Mouse (Mus musculus) cerebellum, postnatal 14 days (tissue): ENCODE measurements at regions not wholly inside any gene's neighbourhood (a gene's known extent, or its start where the extent isn't known, plus 50 kb on each side); places are given as distances from the start of the nearest gene placed in this dataset.

ENCODE experiments used
- DNase-seq, 2 experiments: peaks; one replicate each; pipeline ENCODE4 v3.0.0; 2021; ENCODE audit warnings: mixed read lengths in 2 of 2

DNA sequence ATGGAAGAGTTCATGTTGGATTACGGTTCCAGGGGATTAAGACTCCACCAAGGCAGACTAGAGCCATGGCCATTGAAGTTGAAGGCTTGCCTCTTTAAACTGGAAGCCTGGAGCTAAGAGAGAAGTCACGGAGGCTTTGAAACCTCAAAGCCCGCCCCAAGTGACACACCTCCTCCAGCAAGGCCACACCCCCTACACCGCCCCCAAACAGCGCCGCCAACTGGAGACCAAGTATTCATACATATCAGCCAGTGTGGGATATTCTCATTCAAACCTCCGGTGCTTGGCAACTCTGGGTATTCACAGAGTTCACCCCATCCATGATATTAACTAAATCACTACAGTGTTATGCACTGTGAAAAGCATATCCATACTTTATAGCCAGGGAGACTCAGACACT, 87.7 kb upstream of the 1600014C23Rik start:
- no peak for DNase-seq

DNA sequence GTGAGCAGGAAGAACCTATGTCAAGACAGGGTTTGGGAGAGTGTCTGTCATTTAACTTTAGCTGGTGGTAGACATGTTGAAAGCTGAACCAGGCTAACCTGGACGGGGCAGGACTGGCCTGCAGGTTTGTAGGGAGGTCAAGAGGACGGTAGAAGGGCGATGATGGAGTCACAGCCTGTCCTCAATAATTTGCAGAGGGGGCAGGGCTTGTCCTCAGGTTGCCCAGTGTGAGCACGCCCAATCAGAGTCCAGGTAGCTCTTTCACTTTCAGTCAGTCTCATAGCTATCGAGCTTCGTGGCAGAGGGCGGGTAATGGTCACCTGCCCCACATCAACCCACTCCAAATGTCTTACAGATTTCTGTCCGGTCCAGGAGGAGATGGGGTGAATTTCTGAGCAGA, 85.5 kb upstream of the 1600014C23Rik start:
- no peak for DNase-seq

DNA sequence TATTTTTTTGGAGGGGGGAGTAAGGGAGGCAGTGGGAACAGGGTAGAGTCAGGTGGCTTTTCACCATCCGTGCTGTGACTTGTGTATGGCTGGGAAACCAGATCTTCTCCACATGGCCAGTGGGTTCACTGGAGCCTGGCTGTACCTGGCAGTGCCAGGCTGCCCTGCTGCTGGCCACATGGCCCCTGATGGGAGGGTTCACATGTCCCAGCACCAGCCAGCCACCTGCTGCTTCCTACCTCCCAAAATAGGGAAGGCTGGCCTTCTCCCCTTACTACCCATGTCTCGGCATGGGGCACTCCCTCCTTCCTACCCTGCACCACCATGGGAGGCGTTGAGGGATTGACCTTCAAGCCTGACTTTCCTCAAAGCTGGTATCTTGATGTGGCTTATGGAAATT, 82.9 kb upstream of the 1600014C23Rik start:
- peak in 1 of 2 experiments; percentile 37 for DNase-seq

DNA sequence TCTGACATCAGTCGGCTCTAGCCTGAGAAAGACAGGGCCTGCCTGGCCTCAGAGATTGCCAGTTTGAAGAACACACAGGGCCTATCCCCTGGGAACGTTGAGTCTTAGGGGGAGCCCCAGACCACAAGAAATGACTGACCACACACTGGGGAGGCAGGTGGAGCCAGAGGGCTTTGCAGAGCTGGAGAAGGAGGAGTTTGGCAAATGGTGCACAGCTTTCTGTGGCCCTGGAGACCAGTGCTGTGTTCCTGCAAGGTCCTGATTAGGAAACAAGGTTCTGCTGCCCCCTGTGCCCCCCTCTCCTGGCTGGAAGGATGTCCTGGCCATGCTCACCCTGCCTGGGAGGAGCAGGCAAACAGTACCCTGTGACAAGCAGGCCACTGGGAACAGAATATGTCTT, 82.2 kb upstream of the 1600014C23Rik start:
- no peak for DNase-seq

DNA sequence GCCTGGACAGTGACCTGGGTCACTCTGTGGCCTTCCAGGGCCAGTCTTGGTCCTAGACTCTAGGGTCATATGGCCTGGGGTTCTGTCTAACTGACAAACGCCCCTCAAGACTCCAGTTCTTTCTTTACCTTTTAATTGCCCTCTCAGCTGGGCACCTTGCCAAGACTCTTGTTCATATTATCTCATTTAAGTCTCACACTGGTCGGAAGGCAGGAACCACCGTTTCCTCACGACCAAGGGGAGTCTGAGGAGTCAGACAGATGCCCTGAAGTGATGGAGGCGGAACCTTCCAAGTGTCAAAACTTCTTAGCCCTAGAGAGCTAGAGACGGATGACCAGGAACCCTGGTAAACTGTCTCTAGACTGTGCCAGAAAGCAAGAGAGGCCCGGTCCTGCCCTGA, 81.7 kb upstream of the 1600014C23Rik start:
- DNase-seq, result no peak

DNA sequence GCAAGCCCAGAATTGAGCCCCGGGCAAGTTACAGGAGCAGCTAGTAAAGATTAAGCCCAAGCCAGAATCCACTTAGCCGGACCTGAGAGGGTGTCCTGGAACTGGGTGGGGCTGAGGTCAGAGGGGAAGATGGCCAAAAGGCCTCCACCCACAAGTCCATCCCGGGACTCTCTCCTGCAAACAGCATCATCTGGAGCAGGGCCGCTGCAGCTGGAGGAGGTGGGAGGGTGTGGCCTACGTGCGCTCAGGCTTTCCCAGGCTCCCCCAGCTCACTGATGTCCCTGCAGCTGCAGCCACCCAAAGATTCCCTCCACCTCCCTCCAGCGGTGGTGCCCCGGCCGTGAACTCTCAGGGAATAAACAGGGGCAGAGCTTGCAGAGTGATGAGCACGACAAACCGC, 80.9 kb upstream of the 1600014C23Rik start:
- no peak for DNase-seq

DNA sequence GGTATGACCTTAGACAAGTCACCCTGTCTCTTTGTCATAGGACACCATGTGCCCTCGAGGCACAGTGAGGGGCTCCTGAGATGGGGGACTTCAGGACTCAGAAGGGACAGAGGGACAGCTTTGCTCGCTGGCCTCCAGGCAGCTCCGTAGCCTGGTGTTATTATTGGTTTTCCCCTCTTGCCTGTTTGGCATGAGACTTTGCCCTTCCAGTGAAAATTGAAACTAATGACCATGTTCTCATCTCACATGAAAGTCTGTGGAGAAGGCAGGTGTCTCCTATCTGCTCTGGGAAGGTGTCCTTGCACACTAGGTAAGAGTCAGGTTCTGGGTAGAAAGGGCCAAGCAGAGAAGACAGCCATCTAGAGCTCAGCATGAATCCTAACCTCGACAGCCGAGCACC, 80.3 kb upstream of the 1600014C23Rik start:
- no peak for DNase-seq

DNA sequence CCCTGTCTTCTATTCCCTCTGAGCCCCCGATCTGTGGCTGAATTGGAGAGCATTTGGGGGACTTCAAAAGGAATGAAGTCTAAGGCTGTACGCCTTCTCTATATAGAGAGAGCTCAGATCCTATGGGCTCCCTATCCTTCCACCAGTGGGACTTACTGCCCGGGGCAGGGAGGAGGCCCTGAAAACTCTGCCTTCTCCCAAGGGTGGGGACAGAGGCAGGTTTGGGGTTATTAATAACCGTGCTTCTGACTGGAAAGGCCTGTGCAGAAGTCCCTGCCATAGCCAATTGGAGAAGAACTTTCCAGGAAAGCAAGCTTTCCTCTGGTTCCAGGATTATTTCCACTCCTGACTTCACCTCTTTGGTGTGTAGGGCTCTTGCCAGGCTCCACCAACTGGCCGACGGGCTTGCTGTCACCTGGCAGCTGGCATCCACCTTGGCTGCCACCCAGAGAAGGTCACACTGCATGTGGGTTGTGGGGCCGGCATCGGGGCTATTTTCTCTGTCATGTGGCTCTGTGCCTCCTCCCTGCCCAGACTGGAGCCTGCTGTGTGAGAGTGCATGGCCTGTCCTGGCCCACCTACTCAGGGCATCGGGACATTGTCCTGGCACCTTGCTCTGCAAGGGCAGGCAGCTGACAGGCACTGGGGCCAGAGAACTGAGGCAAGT, 78.8 kb upstream of the 1600014C23Rik start:
- peak; percentile 79 to 83 for DNase-seq

DNA sequence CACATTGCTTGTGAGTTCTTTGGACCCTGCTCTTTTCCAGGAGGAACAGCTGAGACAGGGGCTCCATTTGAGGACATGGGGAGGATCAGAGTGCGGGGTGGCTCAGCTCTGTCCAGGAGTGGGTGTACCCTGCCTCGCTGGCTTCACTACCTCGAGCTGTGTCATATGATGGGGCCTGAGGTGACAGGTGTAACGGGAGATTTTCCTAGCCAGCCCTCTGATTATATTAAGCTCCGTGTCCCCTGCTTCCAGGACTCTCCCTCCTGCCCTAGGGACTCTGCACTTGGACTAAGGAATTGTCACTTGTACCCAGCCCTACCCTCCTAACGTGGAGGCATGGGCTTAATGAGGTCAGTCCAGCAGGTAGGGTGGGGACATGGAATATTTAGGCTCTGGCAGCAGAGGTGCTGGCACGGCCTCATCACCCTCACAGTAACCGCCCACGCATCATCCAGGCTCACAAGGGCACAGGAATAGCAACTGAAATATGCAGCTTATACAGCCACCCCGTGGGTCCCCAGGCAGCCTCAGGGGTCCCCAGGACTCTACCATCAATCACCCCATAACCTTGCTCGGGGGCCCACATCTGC, 78.1 kb upstream of the 1600014C23Rik start:
- DNase-seq, result no peak

DNA sequence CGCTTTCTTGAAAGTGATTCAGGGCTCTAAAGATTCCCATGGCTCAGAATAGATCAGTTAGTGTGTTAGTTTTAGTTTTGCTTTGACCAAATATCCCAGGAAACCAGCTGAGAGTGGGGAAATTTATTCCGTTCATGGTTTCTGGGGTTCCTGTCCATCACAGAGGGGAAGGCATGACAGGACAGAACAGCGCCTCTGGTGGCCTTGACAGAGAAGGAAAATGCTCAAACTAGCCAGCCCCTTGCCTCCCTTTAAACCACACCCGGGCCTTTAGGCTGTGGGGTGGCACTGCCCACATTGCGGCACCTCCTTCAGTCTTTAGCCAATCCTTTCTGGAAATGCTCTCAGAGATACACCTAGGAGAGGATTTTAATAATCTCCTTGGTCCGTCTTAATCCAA, 76.1 kb upstream of the 1600014C23Rik start:
- DNase-seq, result no peak

DNA sequence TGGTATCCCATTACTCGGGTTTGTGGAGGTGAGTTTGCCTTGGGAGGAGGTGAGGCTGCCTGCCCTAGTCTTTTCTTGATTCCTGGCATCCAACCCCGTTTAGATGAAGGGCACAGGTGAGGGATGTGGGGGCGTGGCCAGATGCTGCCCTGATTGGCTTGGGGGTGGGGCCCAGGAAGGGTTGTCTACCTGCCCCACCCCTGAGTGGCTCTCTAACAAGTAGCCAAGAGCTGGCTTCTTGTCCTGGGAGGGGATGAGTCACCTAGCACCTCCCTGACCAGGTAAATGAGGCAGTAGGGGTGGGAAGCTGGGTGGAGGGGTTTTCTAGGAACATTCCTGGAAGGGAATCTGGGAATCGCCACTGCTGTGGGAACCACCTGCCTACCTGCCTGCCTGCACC, 74.7 kb upstream of the 1600014C23Rik start:
- no peak for DNase-seq

DNA sequence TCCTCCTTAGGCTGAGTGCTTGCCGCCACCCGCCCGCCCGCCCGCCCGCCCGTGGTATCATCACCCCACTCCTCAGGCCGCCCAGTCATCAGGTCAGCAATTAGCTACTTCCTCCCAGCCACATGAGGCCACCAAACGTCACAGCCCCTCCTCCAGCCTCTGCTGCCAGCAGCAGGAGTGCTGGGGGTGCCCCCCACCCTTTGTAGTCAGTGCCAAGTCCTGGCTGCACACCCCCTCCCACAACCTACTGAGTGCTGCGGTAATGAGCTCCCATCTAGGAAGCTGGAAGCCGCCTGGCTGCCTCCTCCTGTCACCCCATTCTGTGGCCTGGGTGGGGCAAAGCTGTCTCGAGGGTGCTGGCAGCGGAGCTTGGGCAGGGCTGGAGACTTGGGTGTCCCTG, 73.8 kb upstream of the 1600014C23Rik start:
- DNase-seq, result peak in 1 of 2 experiments; percentile 18

DNA sequence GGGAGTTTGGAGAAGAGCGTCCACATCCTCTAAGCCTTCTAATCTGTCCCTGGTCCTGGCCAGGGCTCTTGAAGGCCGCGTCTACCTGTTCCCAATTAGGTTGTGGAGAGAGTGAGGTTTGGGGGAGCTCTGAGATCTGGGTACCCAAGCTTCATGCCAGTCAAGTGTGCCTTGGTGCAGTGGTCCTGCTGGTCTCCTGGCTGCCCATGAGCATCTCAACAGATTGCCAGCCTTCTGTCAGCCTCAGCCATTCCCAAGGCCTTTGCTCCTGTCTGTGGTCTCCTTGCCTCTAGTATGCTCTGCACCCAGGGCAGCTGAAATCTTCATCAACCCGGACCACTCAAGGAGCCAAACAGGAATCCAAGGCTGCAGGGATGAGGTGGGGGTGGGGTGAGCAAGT, 73.2 kb upstream of the 1600014C23Rik start:
- DNase-seq, result peak; percentile 36 to 54

DNA sequence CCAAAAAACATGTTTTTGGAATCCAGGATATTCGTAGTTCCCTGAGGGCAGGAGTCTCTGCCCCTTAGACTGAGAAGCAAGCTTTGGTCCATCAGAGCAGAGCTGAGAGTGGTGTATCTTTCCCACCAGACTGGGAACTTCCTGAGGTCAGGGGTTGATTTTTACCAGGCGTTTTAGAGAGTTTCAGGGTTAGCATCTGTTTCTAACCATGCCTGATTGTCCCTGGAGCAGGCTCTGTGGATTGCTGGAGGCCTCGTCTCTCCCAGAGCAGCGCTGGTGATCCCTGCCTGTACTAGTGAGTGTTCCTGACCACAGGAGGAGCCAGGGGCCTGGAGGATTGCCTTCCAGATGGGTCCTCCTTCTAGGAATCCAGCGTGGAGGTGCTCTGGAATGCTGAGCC, 72.8 kb upstream of the 1600014C23Rik start:
- DNase-seq, result no peak

DNA sequence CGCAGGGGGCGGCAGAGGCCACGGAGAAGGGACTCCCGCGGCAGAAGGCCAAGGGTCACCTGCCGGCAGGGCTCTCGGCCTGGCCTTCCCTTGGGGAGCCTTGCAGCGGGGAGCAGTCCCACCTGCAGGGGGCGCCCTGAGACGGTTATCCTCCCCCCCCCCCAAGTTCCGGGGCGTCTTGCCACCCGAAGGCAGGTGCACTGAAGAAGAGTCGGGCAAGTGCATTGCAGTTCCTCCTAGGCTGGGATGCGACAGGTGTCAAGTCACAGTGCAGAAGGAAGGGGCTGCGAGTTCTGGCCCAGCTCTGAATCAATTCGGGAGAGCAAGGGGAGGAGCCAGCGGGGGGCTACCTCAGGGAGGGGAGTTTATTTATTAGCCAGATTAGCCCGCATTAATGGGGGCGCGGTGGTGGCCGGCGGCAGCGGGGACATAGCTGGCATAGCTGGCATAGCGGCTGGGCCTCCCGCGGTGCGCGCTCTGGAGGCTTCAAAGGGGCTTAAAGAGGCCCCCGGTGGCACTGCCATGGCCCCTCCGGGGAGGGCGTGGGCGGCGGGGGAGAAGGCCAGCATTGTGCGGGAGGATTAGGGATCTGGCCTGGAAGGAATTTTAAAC, 71.9 kb upstream of the 1600014C23Rik start:
- DNase-seq, result peak; percentile 38 to 65

DNA sequence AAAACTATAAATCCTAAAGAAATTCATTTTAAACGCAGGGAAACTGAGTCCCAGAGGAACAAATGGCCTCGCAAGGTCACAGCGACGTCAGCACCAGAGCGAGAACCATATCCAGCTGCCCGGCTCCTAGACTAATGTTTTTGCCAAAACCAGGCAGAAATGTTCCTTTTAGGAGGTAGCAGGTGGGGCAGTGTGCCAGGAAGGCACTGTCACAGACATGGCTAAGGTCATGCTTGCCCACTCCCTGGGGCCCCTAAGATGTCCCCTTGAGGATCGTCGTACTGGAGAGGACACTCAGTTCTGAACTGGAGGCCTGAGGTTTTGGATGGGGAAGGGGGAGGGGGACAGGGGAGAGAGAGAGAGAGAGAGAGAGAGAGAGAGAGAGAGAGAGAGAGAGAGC, 69.7 kb upstream of the 1600014C23Rik start:
- DNase-seq, result no peak

DNA sequence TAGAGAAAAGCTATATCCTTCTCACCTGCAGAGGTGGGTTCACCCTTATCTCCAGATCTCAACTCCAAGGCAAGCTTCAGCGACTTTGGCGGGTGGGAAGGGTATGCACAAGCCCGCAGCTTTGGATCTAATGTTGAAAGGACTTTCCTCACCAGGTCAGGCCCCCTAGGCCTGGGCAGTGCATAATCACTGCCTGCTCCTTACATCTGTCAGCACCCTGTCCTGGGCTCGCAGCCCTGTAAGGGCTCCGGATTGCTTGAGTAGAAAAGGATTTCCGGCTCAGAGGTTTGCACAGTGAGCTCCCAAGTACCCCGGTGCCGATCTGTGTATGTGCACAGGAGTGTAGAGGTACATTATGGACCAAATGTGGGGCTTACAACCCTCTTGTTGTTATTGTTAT, 68.8 kb upstream of the 1600014C23Rik start:
- DNase-seq, result no peak

DNA sequence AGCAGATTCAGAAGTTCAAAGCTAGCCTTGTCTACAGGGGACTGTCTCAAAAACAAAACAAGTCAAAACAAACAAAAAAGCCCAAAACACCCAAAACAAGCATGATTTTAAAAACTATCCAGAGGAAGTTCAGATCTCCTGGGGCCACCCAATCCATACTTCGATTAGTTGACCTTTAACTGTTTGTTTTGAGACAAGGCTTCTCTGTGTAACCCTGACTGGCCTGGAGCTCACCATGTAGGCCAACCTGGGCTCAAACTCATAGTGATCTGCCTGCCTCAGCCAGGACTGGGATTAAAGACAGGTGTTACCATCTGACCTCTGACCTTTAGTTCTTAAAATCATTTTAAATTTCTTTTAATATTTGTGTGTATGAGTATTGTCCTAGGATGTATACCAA, 66.1 kb upstream of the 1600014C23Rik start:
- no peak for DNase-seq

DNA sequence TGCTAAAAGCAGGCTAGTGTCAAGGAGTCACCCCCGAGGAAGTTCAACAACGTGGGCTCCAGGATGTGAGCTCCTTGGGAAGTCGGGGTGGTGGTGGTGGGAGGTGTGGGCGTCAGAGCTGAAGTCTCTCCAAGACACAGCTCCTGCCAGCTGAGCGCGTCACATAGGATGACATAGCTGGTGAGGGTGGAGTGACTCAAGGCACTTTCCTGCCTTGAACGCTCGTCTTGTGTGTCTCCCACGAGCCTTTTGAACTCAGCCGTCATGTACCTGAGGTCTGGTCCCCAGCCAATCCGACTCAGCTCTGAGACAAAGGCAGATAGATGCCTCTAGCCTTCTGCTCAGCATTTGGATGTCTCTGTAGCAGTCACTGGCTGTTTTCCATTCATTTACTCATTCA, 65.4 kb upstream of the 1600014C23Rik start:
- DNase-seq, result no peak

DNA sequence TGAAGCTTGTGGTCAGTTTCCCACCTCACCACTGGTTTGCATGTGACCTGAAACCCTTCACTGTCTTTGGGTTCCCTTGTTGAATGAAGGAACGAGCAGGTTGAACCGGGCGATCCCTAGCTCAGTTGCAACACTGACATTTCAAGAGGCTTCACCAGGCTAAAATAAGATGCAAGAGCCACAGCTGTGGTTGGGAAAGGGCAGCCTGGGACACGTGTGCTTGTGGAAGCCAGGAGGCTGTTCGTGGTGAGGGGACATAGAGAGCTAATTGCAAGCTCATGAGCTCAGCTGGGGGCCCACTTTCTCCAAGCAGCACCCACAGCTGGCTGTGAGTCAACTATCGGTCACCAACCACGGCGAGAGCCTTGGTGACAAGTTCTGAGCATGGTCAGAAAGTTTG, 64.8 kb upstream of the 1600014C23Rik start:
- DNase-seq, result no peak

DNA sequence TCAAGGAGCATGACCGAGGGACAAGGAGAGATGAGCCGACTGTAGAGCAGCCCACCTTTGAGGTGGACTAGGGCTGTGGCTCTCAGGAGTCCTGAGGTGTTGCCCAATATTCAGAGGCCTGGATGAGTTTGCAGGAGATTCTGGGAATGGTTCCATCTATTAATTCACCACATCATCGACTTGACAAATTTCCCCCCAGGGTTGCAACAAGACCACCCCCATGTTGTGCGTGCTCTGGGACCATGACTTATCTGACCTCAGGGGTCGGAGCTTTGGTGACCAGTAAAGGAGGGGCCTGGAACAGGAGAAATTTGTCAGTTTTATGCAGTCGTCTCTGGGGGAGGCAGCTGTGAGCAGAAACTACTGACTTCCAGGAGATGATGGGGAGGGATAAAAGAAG, 63.5 kb upstream of the 1600014C23Rik start:
- no peak for DNase-seq

DNA sequence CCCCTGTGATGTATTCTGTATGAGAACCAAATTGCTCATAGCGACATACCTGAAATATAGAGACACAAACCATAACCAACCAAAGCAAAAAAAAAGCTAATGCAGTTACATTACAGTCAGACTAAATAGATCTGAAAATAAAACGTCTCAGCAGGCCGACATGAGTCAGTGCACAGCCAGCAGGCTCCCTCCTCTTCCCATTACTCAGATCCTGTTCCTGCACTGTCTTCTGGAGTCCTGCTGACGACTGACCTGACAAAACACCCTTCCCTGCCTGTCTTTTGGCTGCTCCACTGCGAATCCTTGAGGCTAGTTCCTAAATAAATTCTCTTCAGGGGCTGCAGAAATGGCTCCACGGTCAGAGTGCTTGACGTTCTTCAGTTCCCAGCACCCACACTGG, 61.3 kb upstream of the 1600014C23Rik start:
- no peak for DNase-seq

DNA sequence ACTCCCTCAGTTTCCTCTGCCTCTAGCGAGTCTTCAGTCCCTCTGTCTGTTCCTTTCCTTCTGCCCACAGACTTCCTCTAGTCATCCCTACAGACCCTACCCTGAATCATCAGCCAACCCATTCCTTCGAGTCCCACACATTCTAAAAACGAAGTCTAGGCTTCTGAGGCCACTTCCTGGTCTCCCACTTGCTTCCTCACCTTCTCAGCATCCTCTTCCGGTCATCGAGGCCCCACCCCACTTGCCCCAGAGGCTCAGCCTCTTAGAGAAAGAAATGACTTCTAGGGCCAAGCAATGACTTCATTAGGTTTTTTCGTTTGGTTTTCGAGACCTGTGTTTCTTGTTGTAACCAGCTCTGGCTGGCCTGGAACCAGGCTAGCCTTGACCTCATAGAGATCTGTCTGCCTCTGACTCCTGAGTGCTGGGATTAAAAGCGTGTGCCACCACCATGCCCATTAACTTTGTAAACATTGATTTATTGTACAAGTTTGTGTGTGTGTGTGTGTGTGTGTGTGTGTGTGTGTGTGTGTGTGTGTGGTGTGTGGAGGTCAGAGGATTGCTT, 57.4 kb upstream of the 1600014C23Rik start:
- no peak for DNase-seq

DNA sequence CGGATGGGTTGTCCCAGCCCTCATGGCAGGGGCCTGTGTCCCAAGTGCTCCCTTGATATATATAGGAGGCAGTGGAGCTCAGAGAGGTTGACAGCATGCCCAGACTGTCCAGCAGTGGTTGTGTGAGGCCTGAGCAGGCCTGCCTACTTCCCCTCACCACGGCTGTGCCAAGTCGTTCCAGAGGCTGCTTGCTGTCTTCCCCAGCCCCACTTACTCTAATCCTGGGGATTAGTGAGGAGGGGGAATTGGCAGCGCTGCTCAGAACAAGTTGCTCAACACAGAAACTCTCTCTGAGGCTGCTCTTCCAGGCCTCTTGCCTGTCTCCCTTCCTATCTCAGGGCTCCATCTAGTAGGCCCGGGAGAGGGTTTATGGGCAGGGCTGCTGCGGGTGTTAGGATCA, 56.1 kb upstream of the 1600014C23Rik start:
- no peak for DNase-seq
